Mouse (Mus musculus): Measurements from ENCODE around the gene Sik2.

- TF ChIP-seq CTCF (IDR thresholded peaks at IDR 0.05; ENCODE audit: extremely low read depth, insufficient read length, insufficient replicate concordance, low read depth, low read length): no peak
- no peak for TF ChIP-seq POLR2A (IDR thresholded peaks at IDR 0.05; ENCODE audit: low read depth, low read length)
These were observed 118.9 kb downstream of the Sik2 start for GRCm38 (mm10) chr9:50889964-50890363.

Data from small intestine, adult 2 months (tissue).